Mouse (Mus musculus): ENCODE measurements at regions not wholly inside any gene's neighbourhood (a gene's known extent, or its start where the extent isn't known, plus 50 kb on each side); places are given as distances from the start of the nearest gene placed in this dataset.

DNA sequence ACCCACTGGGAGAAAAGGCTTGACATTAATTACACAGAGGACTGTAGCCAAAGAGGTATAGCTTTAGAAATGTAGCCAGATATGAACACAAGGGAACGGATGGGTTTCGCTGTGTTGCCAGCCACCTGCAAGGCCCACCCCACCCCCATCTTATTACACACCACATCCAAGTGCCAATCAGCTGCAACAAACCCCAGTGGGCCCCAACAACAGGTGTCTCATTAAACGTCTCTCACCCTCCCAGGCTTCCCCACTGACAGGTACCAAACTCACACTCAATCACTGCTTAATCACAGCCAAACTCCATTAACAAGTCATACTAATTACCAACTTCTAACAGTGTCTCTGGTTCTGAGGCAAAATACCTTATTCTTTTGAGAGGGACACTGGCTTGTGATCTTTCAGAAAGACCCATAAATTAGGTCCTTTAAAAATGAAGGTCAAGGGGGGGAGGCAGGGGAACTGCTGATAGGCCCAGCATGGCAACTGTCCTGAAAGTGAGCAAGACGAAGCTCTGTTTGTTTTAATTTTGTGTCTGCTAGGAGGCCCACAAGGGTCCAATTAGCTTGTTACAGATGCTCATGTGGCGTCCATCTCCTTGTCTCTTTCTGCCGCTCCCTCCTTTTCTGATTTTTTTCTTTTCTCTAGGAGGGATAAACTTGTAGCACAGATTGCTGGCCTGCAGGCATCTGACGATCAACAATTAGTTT lies 115.4 kb upstream of the Arrdc4 start:
- DNase-seq (ENCODE audit: inconsistent age in 2 of 2, low spot score in 1 of 2) = peak in 1 of 2 experiments; percentile 46

DNA sequence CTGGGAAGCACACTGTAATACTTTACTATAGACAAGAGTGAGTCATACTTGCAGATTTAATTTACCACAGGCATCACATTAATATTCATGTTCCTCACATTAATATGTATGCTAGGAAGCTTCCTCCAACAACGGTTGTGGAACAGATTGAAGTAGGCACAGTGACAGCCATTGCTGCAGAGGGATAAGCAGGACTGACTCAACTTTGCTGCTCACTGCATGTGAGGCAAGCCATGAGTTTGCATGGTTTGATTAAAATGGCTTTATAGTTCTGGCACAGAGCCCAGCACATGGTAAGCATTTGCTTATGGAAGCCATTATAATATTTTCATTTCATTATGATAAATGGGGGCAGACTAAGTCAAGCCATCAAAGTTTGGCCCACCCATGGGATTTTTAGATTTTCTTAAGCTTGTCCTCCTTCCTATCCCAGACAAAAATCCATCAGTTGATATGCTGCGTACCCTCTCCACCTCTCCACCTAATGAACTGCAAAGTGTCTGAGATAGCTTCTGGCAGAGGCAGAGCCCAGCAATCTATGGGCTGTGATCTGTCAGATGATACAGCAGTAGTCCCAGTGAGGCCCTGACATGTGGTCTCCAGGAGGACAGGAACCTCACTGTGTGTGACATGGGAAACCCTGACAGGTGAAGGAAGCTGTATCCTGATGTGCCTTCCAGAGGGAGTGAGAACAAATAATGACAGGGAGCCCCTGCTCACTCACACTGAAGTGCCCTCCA lies 109.6 kb upstream of the Arrdc4 start:
- no peak for DNase-seq (ENCODE audit: inconsistent age in 2 of 2, low spot score in 1 of 2)

DNA sequence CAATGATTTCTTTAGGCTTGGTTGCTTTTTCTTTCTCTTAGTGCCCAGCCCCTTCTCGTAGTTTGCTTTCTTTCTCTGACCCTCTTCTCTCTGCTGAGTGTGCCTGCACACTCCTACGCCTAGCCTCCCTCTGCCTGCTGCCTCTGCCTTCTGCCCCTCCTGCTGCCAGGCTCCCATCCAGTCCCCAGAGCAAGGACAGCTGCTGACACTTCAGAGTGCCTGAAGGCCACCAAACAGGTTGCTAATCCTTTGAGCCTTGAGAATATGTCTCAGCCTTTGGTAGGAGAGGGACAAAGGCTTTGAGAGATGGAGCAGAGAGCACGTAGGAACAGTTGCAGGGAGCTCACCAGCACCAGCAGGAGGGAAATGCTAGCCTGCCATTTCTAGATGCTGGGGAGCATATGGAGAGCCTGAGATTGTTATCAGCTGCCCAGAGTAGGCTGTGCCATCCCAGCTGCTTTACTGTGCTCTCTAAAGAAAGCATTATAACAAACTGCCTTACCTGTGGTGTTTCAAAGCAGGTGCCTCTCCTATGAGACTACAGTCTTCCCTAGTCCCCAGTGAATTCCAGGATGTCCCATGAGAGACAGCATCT lies 103.0 kb upstream of the Arrdc4 start:
- peak in 1 of 2 experiments; percentile 28 for DNase-seq (ENCODE audit: inconsistent age in 2 of 2, low spot score in 1 of 2)

DNA sequence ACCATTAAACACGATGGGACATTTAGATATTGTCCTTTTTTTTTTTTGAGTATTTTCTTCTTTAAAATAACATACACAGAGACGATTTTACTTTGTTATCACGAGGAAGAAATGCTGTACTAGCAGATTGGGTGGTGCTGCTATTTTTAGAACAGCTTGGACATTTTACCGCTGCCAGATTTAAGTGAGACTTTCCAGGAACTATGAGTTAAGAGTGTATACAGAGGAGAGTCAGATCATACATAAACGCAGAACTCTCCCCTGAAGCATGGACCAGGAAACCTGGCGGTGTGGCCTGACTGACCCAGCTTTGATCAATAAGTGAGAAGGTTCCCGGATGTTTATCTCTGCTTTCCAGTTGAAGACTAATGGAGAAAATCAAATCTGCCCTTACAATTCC lies 95.6 kb upstream of the Arrdc4 start:
- no peak for DNase-seq (ENCODE audit: inconsistent age in 2 of 2, low spot score in 1 of 2)

DNA sequence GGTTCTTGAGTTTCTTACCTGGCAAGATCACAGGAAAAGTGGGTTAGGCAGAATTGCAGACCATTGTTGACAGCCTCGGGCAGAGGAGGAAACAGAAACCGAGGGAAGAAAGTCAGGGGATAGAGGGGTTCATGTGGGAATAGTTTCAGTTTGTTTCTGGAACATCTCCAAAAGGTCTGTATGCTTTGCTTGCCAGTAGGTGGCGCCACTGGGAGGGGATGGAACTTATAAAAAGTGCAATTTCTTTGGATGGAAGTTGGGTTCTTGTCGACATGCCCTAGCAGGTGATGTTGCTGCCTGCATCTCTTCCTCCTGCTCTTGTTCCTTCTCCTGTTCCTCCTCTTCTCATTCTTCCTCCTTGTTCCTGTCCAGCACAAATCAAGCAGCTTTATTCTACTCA lies 94.3 kb upstream of the Arrdc4 start:
- peak; percentile 15 to 68 for DNase-seq (ENCODE audit: inconsistent age in 2 of 2, low spot score in 1 of 2)

DNA sequence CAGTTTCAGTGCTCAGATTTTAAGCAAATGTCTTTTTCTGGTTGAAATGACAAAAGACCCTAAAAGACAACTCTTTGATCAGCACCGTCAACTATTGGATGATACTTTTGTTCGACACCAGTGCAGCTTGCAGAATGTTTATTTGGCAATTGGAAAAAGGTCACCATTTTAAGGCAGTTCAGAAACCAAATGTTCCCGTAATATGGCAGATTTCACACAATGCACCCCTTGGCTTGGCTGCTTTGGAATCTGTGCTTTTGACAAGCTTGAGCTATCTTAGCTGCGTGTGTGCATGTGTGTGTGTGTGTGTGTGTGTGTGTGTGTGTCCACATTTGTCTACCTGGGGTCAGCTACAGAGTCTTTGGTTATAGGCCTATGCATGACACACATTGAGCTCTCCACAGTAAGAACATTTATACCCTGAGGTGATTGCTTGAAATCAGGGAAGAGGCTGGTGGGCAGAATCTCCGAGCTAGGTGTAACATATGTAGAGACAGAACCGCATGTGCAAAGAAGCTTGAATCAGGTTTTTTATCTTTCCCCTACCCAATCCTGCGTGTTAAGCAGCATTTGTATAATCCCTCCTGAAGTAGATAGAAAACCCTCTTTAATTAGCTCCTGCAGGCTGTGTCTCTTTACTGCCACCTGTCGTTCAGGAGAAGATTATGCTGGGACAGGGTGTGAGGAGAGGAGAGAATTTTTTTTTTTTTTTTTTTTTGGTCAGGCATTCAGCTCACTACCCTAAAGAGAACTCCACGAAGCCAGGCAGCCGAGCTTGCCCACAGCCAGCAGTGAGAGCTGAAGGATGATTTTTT lies 85.1 kb upstream of the Arrdc4 start:
- DNase-seq (ENCODE audit: inconsistent age in 2 of 2, low spot score in 1 of 2) = peak in 1 of 2 experiments; percentile 39

DNA sequence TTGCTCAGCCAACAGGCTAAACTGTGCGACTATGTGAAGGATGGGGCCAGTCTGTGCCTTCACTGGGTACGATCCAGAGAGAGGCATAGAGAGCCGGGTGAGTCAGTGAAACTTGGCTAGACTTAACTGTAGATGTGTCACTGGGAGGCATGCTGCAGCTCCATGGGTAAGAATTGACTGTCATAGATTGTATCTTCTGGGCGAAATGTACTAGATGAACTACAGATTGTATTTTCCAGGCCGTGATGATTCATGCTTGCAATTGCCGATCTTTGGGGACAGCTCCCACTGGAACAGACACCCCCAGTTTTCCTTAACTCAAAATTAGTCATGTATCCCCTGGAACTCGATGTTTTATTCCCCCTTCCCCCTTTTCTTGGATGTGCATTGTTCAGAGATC lies 84.5 kb upstream of the Arrdc4 start:
- peak; percentile 61 to 66 for DNase-seq (ENCODE audit: inconsistent age in 2 of 2, low spot score in 1 of 2)

DNA sequence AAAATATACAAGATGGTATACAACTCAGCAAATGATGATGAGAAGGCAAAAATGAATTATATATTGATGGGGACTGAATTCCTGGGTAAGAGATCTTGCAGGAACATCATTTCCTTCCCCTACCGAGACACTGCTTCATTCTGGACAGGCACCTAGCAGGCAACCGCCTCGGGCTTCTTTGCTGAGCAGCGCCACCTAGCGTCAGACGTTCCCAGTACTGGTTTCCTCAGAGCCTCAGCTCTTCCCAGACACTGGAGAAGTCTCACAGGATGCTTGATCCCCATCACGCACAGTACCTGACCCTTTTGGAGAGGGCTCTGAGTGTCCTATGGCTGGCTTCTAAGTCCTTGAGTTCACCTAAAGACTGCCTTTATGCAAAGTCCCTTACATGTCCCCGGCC lies 80.8 kb upstream of the Arrdc4 start:
- DNase-seq (ENCODE audit: inconsistent age in 2 of 2, low spot score in 1 of 2) = peak; percentile 73 to 91

DNA sequence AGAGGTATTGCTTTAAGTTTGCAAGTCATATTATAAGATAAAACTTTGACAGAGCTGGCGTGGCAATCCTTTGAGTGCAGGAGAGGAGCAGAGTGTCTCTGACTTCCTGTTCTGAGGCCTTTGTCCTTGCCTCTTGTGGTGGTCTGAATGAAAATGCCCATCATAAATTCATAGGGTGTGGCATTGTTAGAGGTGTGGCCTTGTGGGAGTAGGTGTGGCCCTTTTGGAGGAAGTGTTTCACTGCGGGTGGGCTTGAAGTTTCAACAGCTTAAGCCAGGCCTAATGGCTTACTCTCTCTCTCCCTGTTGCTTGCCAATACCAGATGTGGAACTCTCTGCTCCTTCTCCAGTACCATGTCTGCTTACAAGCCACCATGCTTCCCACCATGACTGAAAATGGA lies 75.4 kb upstream of the Arrdc4 start:
- no peak for DNase-seq (ENCODE audit: inconsistent age in 2 of 2, low spot score in 1 of 2)

DNA sequence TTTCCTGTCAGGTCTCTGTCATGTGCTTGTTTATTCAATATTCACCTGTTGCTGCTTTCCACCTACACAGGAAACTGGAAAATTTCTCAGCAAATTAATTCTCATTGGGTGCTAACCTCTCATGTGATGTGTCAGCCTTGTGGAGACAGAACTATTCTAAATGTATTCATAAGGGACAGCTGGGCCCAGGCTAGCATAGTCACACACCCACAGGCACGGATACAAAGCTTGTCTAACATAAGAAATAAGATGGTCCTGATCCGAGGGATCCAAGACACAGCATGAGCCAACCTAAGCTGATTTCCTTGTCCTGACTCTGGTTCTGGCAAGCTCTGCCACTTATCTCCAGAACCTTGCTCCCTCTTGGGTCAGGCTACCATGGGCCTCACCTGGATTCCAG lies 74.6 kb upstream of the Arrdc4 start:
- DNase-seq (ENCODE audit: inconsistent age in 2 of 2, low spot score in 1 of 2) = no peak

DNA sequence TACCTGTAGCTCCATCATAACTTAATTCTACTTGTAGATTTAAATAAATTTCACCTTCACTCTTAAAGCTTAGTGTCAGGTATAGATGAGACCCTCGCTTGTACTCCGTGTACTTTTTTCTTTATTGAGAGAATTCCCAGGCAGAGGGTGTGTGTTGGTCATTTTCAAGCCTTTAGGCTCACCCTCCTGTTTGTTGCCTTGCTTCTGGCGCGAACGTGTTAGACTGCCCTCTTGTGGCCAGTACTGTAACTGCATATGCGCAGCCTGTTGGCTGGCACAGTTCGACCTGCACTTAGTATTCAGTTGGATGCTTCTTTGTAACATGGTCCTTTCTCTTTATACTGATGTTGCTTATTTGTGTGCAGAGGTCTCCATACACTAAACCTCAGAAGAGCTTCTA lies 74.1 kb upstream of the Arrdc4 start:
- peak; percentile 52 to 83 for DNase-seq (ENCODE audit: inconsistent age in 2 of 2, low spot score in 1 of 2)

DNA sequence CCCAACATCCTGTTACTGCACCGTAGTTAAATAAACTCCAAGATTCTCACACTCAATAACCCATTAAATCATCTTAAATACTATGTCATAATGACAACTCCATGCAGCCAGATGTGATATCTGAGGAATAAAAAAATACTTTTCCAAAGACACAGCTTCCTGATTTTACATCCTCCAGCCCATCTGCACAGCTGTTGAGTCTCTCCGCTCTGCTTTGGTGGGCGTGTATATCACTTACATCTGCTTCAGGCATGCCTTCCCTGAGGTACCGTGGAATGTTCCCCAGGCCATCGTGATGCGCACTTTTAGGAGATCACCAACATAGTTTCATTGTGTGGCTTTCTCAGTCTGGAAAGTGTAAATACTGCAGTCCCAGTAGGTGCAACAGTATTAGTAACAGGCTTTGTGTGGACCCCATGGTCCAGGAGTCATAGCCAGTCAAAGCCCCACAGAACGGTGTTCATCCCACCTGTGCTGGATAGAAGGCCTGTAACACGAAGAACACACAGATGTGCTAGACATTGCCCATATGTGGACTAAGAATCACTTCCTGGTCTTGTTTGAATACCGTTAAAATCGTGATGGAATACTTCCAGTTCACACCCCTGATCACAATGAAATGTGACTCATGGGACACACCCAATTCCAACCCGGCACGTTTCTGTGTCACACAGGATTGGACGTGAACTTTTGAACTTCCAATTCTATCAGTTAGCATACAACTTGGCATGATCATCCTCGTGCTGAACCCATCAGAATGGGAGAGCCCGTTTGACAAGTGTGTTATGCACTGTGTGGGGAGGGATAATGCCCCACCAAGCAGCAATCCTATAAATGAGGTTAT lies 66.0 kb upstream of the Arrdc4 start:
- no peak for DNase-seq (ENCODE audit: inconsistent age in 2 of 2, low spot score in 1 of 2)

DNA sequence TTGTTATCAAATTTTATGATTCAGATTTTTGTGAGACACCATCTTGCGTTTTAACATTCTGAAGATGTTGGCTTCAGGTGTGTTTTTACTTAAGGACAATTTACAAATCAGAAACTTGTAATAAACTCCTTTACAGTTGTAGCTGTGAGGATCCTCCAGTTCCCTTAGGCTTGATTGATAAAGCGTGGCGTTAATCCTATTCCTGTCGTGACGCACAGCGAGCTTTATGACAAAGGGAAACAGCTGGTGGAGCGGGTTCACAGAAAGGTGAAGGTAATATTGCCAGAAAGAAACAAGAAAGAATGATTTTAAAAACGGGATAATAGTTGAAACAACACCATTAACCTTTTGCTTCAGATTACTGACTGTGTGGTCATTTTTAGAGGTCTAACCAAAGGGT lies 60.7 kb upstream of the Arrdc4 start:
- DNase-seq (ENCODE audit: inconsistent age in 2 of 2, low spot score in 1 of 2) = no peak
